Mouse (Mus musculus) MEL (cell line): ENCODE results near the gene Tmem145.

Source experiments
- CHD2 ChIP-seq: IDR thresholded peaks from 2 replicates; pipeline ENCODE4 v1.6.1; 2011; ENCODE audit warnings: low read length, improper control_type of control experiment
- CTCF ChIP-seq, 3 experiments: IDR thresholded peaks in 2 of 3; conservative IDR thresholded peaks in 1 of 3; 2 replicates each; pipeline ENCODE4 v1.5.1; 2011 to 2012; ENCODE audit warnings: low read length in 3 of 3, low read depth in 2 of 3, mild to moderate bottlenecking in 2 of 3, improper control_type of control experiment in 1 of 3, inconsistent platforms in 1 of 3, mixed read lengths in 1 of 3, moderate library complexity in 1 of 3; ENCODE audit not compliant: control insufficient read depth in 1 of 3, insufficient read depth in 1 of 3, poor library complexity in 1 of 3, severe bottlenecking in 1 of 3
- ELF1 ChIP-seq: IDR thresholded peaks from 2 replicates; pipeline ENCODE4 v1.6.1; 2014; ENCODE audit warnings: low read depth, mild to moderate bottlenecking, inconsistent platforms, low read length, improper control_type of control experiment, moderate library complexity
- EP300 ChIP-seq, 2 experiments: IDR thresholded peaks; 2 replicates each; pipeline ENCODE4 v1.6.1; 2011; ENCODE audit warnings: improper control_type of control experiment in 2 of 2, low read length in 2 of 2, low read depth in 1 of 2, mild to moderate bottlenecking in 1 of 2
- ETS1 ChIP-seq: IDR thresholded peaks from 2 replicates; pipeline ENCODE4 v1.6.1; 2012; ENCODE audit warnings: low read depth, mild to moderate bottlenecking, inconsistent platforms, low read length, improper control_type of control experiment, moderate library complexity
- GATA1 ChIP-seq: IDR thresholded peaks from 2 replicates; pipeline ENCODE4 v1.6.1; 2011; ENCODE audit warnings: low read depth, low read length, improper control_type of control experiment
- MAFK ChIP-seq: IDR thresholded peaks from 2 replicates; pipeline ENCODE4 v1.6.1; 2011; ENCODE audit warnings: low read depth, mild to moderate bottlenecking, low read length, improper control_type of control experiment, borderline replicate concordance
- MAX ChIP-seq: IDR thresholded peaks from 2 replicates; pipeline ENCODE4 v1.6.1; 2011; ENCODE audit warnings: low read length, improper control_type of control experiment
- MEF2A ChIP-seq: IDR thresholded peaks from 2 replicates; pipeline ENCODE4 v1.6.1; 2014; ENCODE audit warnings: low read depth, mild to moderate bottlenecking, inconsistent platforms, low read length, improper control_type of control experiment; ENCODE audit not compliant: poor library complexity, insufficient replicate concordance, severe bottlenecking; ENCODE audit errors: extremely low read depth
- RCOR1 ChIP-seq: IDR thresholded peaks from 2 replicates; pipeline ENCODE4 v1.6.1; 2012; ENCODE audit warnings: low read depth, mild to moderate bottlenecking, inconsistent platforms, low read length, improper control_type of control experiment
- SIN3A ChIP-seq: IDR thresholded peaks from 2 replicates; pipeline ENCODE4 v1.6.1; 2012; ENCODE audit warnings: low read length, improper control_type of control experiment, inconsistent platforms

- TF ChIP-seq CHD2: no peak
- TF ChIP-seq GATA1: no peak; the same call in 1 of the 2 replicates
- TF ChIP-seq MAFK: no peak
- TF ChIP-seq EP300 (IDR thresholded peaks at IDR 0.05; ENCODE audit: low read depth in 1 of 2, low read length in 2 of 2): peak in 1 of 2 experiments; percentile 59; a peak in 1 of 4 replicates
- no peak for TF ChIP-seq MAX
- no peak for TF ChIP-seq ELF1
- no peak for TF ChIP-seq CTCF (IDR thresholded peaks at IDR 0.05 in 2 of 3, conservative IDR thresholded peaks at IDR 0.05 in 1 of 3; ENCODE audit: control insufficient read depth in 1 of 3, insufficient read depth in 1 of 3, low read depth in 2 of 3, low read length in 3 of 3, poor library complexity in 1 of 3, severe bottlenecking in 1 of 3)
- 0 out of 2 replicates have a peak, but pooled peaks have one; percentile 14 for TF ChIP-seq ETS1
- TF ChIP-seq SIN3A: no peak
- no peak for TF ChIP-seq MEF2A
- TF ChIP-seq RCOR1: no peak
Measured at GRCm38 (mm10) chr7:25294495-25294894, 11.4 kb upstream of the Tmem145 start.
